Mouse (Mus musculus) G1E (cell line): Measurements from ENCODE around the gene Slain2.

ENCODE experiments used
- CTCF ChIP-seq: IDR thresholded peaks from 2 replicates; pipeline ENCODE4 v1.5.1; 2012; ENCODE audit warnings: low read depth, low read length, inconsistent platforms, mixed read lengths
- GATA1 ChIP-seq: IDR thresholded peaks from 2 replicates; pipeline ENCODE4 v1.6.1; 2012; ENCODE audit warnings: borderline replicate concordance, low read length, inconsistent platforms, mixed read lengths
- TAL1 ChIP-seq: conservative IDR thresholded peaks from 2 replicates; pipeline ENCODE4 v1.6.1; 2012; ENCODE audit warnings: low read depth, low read length, inconsistent platforms, mixed read lengths

DNA sequence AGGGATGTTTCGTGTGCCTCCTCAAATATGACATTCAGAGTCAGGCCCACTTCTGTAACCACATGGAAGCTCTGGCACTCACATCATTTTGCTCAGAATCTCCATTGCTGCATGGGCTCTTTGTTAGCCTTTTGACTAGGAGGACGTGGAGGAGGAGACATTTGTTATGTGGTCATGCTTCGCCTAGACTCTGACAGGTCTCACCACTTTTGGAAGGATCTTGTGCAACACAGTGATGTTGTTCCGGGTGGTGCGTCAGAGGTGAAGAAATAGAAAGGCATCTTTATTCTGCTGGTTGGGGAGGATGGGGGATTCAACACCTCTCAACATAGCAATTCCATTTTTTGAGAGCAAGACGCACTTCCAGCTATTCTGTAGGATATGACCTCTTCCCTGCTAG is 6.7 kb upstream of the Slain2 start:
- TF ChIP-seq GATA1 (no peak), CTCF (no peak), TAL1 (no peak)
